Mouse (Mus musculus) regulatory T cell (primary cell): ENCODE data around the gene Klrc3.
"Not testable (repeated sequence)": the region's sequence is repeated elsewhere in the genome, so short reads cannot be mapped to it uniquely, and the experiment has no call there.

Experiments
- in situ Hi-C: fragments of 300-600 bp; cut with MboI, MseI; formaldehyde crosslinking; loops from one replicate; pipeline ENCODE4 v1.15.1; 2025; ENCODE audit warnings: high pct_unique_total_duplicates

Gene Klrc3

DNA sequence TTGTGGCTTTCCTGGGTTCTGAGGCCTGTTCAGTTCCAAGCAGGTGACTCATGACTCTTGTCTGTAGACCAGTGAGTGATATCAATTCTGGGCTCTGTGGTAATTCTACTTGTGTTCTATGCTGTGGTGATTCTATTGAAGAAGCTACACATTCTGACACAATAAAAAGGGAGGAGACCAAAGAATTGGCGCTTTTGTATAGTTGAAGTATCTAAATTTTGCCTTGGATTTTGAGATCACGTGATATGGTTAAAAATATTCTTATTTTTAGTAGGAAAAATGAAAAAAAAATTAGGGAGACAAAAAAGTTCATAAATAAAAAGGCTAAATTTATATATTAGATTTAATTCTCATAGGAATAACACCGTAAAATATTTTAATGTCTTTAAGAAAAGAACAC, at the start of gene Klrc3:
Gene Klrc3, minus strand, starts transcription at position 101 of the 400 bp plus-strand sequence.
- in situ Hi-C loops = not testable (repeated sequence)

DNA sequence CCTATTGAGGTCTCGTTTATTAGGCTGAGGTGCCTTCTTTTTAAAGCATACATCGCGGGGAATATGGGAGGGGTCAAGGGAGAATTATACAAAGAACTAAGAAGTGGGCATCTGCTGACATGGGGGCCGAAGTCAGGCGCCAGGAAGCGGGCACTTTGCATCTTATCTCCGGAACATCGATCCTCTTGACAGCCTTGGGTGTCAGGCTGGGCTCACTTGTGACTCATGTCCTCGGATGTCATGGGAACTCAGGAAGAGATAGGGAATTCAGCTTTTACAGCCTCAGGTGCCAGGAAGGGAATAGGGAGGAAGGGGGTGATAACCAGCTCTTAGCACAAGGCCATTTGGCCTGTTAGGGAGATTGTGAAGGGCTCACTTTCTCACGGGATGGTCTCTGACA, 48.3 kb upstream of the Klrc3 start:
- in situ Hi-C loops = loop anchor here (5.0 kb wide), 1 partner anchor 56 kb away; no protein-coding TSS in a partner anchor

DNA sequence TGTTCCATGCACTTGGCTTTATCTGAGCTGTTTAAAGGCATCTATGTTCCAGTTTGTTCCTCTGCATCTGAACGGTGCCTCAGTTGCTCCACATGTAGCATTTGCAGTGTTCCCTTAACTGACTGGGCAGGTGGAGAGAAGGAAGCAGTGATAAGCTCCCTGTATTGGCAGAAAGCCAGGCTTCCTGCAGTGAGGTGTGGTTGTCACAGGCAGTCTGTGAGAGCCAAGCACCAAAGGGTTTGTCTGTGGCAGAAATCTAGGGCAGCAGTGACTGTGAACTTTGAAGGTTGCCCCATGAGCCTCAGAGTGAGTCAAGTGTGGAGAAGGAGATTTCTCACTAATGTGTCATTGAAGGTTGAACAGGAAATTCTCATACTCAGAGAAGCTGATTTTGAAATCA, 37.2 kb upstream of the Klrc3 start:
- in situ Hi-C loops = loop anchor here (5.0 kb wide), 1 partner anchor 103 kb away; the partner anchor contains the start of gene Klre1

DNA sequence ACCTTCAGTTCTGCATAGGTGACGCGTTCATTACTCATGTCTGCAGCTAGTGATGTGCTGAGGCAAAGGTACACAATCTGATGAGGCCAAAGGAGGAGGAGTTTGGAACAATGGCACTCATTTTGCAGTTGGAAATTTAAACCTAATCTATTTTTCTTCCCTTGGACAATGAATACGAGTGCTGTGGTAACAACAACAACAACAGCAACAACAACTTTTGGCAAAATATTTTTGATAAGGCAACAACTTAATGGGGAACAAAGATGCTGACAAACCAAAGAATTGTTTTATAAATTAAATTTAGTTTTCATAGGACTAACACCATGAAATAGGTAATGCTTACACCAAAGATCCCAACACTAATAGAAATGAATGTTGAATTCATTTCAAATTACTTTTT, 35.7 kb upstream of the Klrc3 start, which contains the start of gene Klrc1:
Gene Klrc1, minus strand, starts transcription at position 101 of the 400 bp plus-strand sequence.
- in situ Hi-C loops = no loop called here

DNA sequence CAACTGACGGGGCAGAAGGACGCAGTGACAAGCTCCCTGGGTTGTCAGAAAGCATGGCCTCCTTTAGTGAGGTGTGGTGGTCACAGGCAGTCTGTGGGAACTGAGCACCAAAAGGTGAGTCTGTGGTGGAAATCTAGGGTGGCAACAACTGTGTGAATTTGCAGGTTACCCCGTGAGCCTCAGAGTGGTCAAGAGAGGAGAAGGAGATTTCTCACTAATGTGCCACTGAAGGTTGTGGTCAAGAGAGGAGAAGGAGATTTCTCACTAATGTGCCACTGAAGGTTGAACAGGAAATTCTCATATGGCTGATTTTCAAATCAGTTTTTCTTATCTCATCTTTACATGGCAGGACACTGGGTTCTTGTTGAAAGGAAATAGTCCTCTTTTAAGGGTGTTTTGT, 18.2 kb upstream of the Klrc3 start:
- in situ Hi-C loops = not testable (repeated sequence)

DNA sequence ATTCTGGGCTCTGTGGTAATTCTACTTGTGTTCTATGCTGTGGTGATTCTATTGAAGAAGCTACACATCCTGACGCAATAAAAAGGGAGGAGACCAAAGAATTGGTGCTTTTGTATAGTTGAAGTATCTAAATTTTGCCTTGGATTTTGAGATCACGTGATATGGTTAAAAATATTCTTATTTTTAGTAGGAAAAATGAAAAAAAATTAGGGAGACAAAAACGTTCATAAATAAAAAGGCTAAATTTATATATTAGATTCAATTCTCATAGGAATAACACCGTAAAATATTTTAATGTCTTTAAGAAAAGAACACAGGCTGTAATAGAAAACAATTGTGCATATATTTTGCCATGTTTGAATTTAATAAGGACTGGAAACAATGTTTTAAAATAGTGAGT, 17.5 kb upstream of the Klrc3 start, which contains the start of gene Klrc2:
Gene Klrc2, minus strand, starts transcription at position 101 of the 400 bp plus-strand sequence.
- in situ Hi-C loops = not testable (repeated sequence)

DNA sequence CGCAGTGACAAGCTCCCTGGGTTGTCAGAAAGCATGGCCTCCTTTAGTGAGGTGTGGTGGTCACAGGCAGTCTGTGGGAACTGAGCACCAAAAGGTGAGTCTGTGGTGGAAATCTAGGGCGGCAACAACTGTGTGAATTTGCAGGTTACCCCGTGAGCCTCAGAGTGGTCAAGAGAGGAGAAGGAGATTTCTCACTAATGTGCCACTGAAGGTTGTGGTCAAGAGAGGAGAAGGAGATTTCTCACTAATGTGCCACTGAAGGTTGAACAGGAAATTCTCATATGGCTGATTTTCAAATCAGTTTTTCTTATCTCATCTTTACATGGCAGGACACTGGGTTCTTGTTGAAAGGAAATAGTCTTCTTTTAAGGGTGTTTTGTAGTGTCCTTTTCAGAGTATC, 917 bp upstream of the Klrc3 start:
- in situ Hi-C loops = not testable (repeated sequence)

DNA sequence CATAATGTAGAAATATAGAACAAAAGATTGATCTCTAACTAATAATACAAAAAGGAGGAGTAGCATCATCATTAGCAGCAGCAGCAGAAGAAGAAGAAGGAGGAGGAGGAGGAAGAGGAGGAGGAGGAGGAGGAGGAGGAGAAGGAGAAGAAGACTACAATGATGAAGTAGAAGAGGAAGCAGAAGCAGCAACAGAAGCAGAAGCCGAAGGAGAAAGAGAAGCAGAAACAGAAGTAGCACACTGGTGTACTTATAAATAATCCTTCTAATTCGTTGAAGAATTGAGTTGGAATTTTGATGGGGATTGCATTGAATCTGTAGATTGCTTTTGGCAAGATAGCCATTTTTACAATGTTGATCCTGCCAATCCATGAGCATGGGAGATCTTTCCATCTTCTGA, 12.1 kb downstream of the Klrc3 start:
- in situ Hi-C loops = not testable (repeated sequence)

DNA sequence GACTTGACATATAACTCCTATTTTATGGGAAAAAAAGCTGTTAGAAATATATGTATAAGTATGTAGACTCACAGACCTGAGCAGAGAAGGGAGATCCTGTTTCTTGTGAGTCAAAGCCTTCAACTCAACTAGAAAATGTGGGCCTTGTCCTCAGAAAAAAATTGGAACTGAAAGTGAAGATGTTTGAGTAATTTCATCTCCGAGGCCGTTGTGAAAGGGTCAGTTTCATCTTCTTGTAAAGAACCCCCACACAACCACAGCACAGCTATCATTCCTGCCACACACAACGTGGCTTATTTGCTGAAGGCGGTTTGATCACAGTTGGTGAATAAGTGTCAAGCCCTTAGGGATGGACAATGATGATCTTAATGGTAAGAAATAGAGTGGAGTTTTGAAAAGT, 19.4 kb downstream of the Klrc3 start, which contains the start of gene Klrk1:
Gene Klrk1, minus strand, starts transcription at position 130 of the 400 bp plus-strand sequence.
- in situ Hi-C loops = no loop called here

DNA sequence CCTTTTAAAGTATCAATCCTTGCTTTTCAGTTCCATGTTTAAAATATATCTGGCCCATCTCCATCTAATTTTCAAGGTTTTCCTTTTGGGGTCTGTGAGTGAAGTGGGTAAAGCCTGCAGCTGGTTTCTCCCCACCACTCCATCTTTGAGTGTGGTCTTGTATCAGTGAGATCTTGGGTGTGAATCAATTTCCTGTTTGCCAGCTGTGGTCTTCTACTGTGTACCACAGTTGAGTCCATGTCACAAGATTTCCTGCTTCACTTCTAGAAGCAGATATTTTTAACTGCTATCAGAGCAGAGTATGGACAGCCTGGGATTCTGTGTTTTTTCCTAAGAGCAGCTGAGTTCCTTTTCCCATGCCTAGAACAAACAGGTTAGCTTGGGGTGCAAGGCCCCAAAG, 34.8 kb downstream of the Klrc3 start:
- in situ Hi-C loops = no loop called here

DNA sequence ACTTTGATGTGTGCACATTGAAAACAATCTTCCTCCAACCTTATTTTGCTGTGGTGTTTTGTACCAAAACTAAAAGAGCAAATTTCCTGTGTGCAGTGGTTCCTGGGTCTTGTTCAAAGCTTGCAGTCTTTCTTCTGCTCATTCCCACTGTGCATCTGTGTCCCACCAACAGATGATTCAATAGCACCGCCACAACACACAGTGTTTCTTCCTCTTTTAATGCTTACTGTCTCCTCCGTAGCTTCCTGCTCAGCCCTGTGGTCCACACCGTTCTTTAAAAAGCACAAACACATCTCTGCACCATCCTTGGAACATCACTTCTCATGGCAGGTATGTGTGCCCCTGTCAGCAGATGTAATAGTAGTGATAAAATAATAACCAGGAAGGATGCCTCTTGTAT, 51.6 kb downstream of the Klrc3 start, which contains the start of gene Klrd1:
Gene Klrd1, plus strand, starts transcription at position 275 of the 400 bp plus-strand sequence.
- in situ Hi-C loops = no loop called here
